Mouse (Mus musculus): ENCODE measurements around the gene Prr18.
"Not testable (repeated sequence)": the region's sequence is repeated elsewhere in the genome, so short reads cannot be mapped to it uniquely, and the experiment has no call there.

Prr18 gene

GRCm38 (mm10) chr17:8337159-8337558 lies at the start of gene Prr18:
Prr18 (plus strand) TSS chr17:8337459.
- not testable (repeated sequence) for DNase-seq (ENCODE audit: low spot score)

GRCm38 (mm10) chr17:8289993-8290679 lies 47.1 kb upstream of the Prr18 start:
- no peak for DNase-seq (ENCODE audit: low spot score)

- no peak for DNase-seq (ENCODE audit: low spot score)
Observed at GRCm38 (mm10) chr17:8290736-8291135, 46.5 kb upstream of the Prr18 start.

- DNase-seq (ENCODE audit: low spot score) = no peak
Observed at GRCm38 (mm10) chr17:8295825-8296224, 41.4 kb upstream of the Prr18 start.

GRCm38 (mm10) chr17:8296313-8296844 lies 40.9 kb upstream of the Prr18 start:
- no peak for DNase-seq (ENCODE audit: low spot score)

- no peak for DNase-seq (ENCODE audit: low spot score)
Observed at GRCm38 (mm10) chr17:8297746-8298145, 39.5 kb upstream of the Prr18 start.

GRCm38 (mm10) chr17:8298281-8298680 lies 39.0 kb upstream of the Prr18 start:
- DNase-seq (ENCODE audit: low spot score) = no peak

- no peak for DNase-seq (ENCODE audit: low spot score)
Observed at GRCm38 (mm10) chr17:8299524-8299923, 37.7 kb upstream of the Prr18 start.

GRCm38 (mm10) chr17:8301515-8301914 lies 35.7 kb upstream of the Prr18 start:
- no peak for DNase-seq (ENCODE audit: low spot score)

- no peak for DNase-seq (ENCODE audit: low spot score)
Observed at GRCm38 (mm10) chr17:8302772-8303438, 34.4 kb upstream of the Prr18 start.

- no peak for DNase-seq (ENCODE audit: low spot score)
Observed at GRCm38 (mm10) chr17:8303671-8304070, 33.6 kb upstream of the Prr18 start.

- DNase-seq (ENCODE audit: low spot score) = no peak
Observed at GRCm38 (mm10) chr17:8305801-8306200, 31.5 kb upstream of the Prr18 start.

- DNase-seq (ENCODE audit: low spot score) = peak; percentile 89
Observed at GRCm38 (mm10) chr17:8310838-8311614, 26.2 kb upstream of the Prr18 start, which contains the start of gene Sft2d1. Sft2d1 (plus strand) TSS chr17:8311102.

GRCm38 (mm10) chr17:8311751-8312150 lies 25.5 kb upstream of the Prr18 start:
- no peak for DNase-seq (ENCODE audit: low spot score)

GRCm38 (mm10) chr17:8313976-8314375 lies 23.3 kb upstream of the Prr18 start:
- DNase-seq (ENCODE audit: low spot score) = no peak

- no peak for DNase-seq (ENCODE audit: low spot score)
Observed at GRCm38 (mm10) chr17:8316251-8316650, 21.0 kb upstream of the Prr18 start.

- DNase-seq (ENCODE audit: low spot score) = not testable (repeated sequence)
Observed at GRCm38 (mm10) chr17:8326877-8327276, 10.4 kb upstream of the Prr18 start.

- no peak for DNase-seq (ENCODE audit: low spot score)
Observed at GRCm38 (mm10) chr17:8328511-8329174, 8.6 kb upstream of the Prr18 start.

- no peak for DNase-seq (ENCODE audit: low spot score)
Observed at GRCm38 (mm10) chr17:8330602-8331001, 6.7 kb upstream of the Prr18 start.

GRCm38 (mm10) chr17:8339666-8340374 lies 2.6 kb downstream of the Prr18 start:
- no peak for DNase-seq (ENCODE audit: low spot score)
